Mouse (Mus musculus) leukemia stem cell, adult 10-12 weeks (primary cell): ENCODE data around the gene Arpc1a. TPM values are rescaled to one million over a fixed set of nuclear protein-coding genes. Genes with fewer than 3 reads are reported as not detected.

ENCODE experiments used
- polyA plus RNA-seq: library from polyadenylated mRNA; stranded (reverse); fragments of >175 nt; gene quantifications from 2 replicates; pipeline ENCODE4 v1.2.3, GENCODE M21; 2012; ENCODE audit warnings: low replicate concordance

Gene Arpc1a
- 13.5 and 61.3 TPM in 2 replicates for polyA plus RNA-seq

DNA sequence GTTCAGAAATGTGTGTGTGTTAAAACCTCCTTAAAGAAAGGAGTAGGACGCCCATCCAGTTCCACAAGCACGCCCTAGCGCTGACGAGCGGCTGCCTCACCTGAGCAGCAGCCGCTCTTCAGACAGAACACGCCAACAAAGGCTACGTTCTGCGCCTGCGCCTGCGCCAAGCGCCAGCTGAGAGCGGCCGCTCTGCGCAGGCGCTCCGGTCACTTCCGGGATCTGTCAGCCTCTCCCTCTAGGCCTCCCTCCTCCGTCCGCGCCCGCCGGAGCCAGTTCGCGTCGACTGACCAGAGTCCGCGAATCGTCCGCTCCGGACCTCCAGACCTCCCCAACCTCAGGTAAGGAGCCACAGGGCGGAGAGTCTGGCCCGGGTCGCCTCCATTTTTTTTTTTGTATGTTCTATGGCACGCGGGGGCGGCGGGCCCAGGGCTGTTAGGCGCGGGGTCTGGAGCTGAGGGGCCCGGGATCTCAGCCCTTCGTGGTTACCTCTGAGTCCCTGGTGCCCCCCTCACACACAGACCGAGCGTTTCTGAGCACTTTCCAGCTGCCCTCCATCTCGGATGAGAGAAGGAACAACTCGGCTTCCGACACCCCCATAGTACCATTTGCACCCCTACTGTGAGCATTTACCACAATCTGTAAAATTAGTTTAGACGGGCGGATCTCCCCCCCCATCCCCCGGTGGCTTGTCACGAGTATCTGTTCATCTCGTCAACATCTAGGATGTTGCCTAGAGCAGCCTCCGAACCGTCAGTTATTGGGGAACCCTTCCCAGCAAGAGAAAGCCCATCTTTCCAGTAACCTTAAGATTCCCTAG lies at the start of gene Arpc1a, which contains the start of gene Kpna7:
Gene Arpc1a, plus strand, starts transcription at position 199 of the 820 bp plus-strand sequence.
Gene Kpna7, minus strand, starts transcription at position 399 of the 820 bp plus-strand sequence.

DNA sequence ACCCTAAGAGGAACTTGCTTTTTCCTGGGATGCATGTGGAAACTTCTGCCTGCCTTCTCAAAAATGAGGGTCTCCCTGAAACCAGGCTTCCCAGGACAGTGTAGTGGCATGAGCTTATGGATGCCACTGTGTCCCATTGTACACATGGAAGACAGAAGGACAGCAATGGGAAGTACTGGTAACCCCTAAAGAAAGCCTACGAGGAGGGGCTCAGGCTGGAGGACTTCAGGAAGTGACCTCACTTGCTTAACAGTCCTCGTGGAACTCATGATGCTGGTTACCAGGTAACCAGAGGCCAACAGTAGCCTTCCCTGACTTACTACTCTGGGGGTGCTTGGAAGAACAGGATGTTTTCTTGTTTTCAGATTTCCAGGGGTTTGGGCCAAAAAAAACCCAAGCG lies 40.9 kb upstream of the Arpc1a start, which contains the start of gene 1700018F24Rik:
Gene 1700018F24Rik, plus strand, starts transcription at position 301 of the 400 bp plus-strand sequence.

DNA sequence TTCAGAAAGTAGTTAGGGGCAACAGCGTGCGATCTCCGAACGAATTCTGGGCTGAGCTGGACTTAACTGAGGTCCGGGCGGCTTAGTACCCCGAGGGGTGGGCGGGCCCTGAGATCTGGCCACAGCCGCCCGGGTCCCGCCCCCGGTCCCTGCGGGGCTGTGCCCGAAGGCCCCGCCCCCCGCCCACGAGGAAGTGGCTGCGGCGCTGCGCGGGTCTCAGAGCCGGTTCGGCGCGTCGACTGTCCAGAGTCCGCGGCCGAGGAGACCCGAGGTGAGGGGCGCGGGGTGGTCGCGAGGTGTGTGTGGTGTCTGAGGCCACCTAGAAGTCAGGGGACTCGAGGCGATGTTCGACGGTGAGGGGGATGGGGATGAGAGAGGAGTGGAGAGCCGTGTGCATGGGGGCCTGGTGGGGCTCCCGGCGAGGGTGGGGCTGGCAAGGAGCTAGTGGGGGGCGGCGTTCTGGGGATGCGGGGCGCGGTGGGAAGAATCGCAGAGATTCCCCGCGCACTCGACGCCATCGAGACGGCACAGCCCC lies 30.5 kb downstream of the Arpc1a start, which contains the start of gene Arpc1b:
Gene Arpc1b, plus strand, starts transcription at position 145 of the 535 bp plus-strand sequence.

DNA sequence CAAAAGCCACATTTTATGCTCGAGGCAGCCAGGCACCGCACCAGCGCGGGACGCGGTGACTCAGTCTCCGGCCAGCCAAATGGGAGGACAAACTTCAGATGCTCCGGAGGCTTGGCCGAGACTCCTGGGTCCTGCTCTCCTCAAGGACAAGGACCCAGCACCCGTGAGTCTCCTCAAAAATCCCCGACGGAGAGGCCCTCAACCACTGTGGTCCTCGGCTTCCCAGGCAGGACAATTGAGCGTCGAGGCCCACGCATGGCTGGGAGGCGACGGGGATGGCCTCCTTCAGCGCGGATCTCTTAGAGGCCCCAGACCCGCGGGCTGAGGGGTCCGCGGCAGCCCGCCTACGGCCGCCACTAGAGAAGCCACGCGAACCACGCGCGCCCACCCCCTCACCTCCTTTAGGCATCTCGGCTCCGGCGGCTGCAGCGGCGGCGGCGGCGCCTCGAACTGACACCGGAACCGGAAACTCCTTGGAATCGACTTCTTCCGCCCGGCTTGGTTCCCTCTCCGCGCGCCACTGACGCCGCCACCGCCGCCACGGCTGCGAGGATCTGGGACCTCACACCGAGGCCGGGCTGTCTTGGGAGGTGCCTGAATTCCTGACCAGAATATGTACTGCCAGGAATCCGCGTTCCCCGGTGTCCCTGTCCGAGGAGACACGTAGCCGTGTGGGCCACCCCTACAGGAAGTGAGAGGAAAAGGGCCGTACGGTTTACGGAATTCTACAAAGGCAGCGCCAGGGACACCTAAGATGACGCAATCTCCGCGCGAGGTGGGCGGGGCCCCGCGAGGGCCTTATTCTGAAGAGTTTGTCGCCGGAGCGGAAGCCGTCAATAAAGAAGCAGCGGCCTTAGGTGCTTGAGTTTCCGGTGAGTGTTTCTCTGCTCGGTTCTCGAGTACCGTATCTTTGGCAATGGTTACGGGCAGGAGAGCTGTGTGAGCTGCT lies 56.2 kb downstream of the Arpc1a start, which contains the start of the genes Pdap1 and Bud31:
Gene Pdap1, minus strand, starts transcription at position 668 of the 949 bp plus-strand sequence.
Gene Bud31, plus strand, starts transcription at position 792 of the 949 bp plus-strand sequence.

Other genes starting within 250 kb of the Arpc1a start
- 3.5 and 4.1 TPM in 2 replicates for gene Smurf1, start 118.0 kb upstream of the Arpc1a start, polyA plus RNA-seq
- gene Gm4871, start 51.1 kb upstream of the Arpc1a start, polyA plus RNA-seq: not detected in 2 replicates
- gene 1700018F24Rik, start 40.8 kb upstream of the Arpc1a start, polyA plus RNA-seq: 0.21 TPM in 1 of 2 replicates, not detected in the other
- gene Kpna7, start 200 bp downstream of the Arpc1a start, polyA plus RNA-seq: not detected in 2 replicates
- 303 and 531 TPM in 2 replicates for gene Arpc1b, start 30.4 kb downstream of the Arpc1a start, polyA plus RNA-seq
- 56.5 and 194 TPM in 2 replicates for gene Pdap1, start 56.4 kb downstream of the Arpc1a start, polyA plus RNA-seq
- 3.0 and 4.0 TPM in 2 replicates for gene Bud31, start 56.5 kb downstream of the Arpc1a start, polyA plus RNA-seq
- 23.7 and 32.9 TPM in 2 replicates for gene Ptcd1, start 83.3 kb downstream of the Arpc1a start, polyA plus RNA-seq
- 134 and 150 TPM in 2 replicates for gene Cpsf4, start 83.4 kb downstream of the Arpc1a start, polyA plus RNA-seq
- gene Atp5j2, start 108.2 kb downstream of the Arpc1a start, polyA plus RNA-seq: 9.1 and 42.9 TPM in 2 replicates
- 1.1 and 2.7 TPM in 2 replicates for gene Zkscan14, start 118.0 kb downstream of the Arpc1a start, polyA plus RNA-seq
- gene Zkscan5, start 120.7 kb downstream of the Arpc1a start, polyA plus RNA-seq: 0.57 and 3.2 TPM in 2 replicates
- gene Zfp655, start 147.9 kb downstream of the Arpc1a start, polyA plus RNA-seq: 24.0 and 31.3 TPM in 2 replicates
- 36.7 and 43.3 TPM in 2 replicates for gene Zscan25, start 196.7 kb downstream of the Arpc1a start, polyA plus RNA-seq